Mouse (Mus musculus) midbrain, embryonic 10.5 days (tissue): ENCODE data around the gene Speg. TPM values are rescaled to one million over a fixed set of nuclear protein-coding genes. Genes with fewer than 3 reads are reported as not detected.
A peak's percentile ranks its signal among the peaks of the same experiment; 100 is the strongest.

Experiments used
- DNase-seq: peaks from one replicate; pipeline ENCODE4 v3.0.0-alpha.2; 2017; ENCODE audit warnings: low spot score
- H3K27ac ChIP-seq: fragments of 300-500 bp; sonication (generic); replicated peaks from 2 replicates; pipeline ENCODE4 v1.5.1; 2016; ENCODE audit warnings: mild to moderate bottlenecking
- H3K27me3 ChIP-seq: fragments of 300-500 bp; sonication (generic); 2 replicates; pipeline ENCODE4 v1.6.1; 2016; ENCODE audit warnings: low read depth, mild to moderate bottlenecking; ENCODE audit not compliant: poor library complexity, severe bottlenecking
- H3K36me3 ChIP-seq: fragments of 300-500 bp; sonication (generic); 2 replicates; pipeline ENCODE4 v1.6.1; 2016; ENCODE audit warnings: mild to moderate bottlenecking, moderate library complexity
- H3K4me1 ChIP-seq: fragments of 300-500 bp; sonication (generic); 2 replicates; pipeline ENCODE4 v1.6.1; 2016
- H3K4me3 ChIP-seq: fragments of 300-500 bp; sonication (generic); 2 replicates; pipeline ENCODE4 v1.5.1; 2016; ENCODE audit warnings: mild to moderate bottlenecking, moderate library complexity
- H3K9me3 ChIP-seq: fragments of 300-500 bp; sonication (generic); replicated peaks from 2 replicates; pipeline ENCODE4 v1.6.1; 2016; ENCODE audit warnings: mild to moderate bottlenecking
- WGBS: fragments of 180-500 bp; shearing (Covaris S2); methylation state at CpG from one replicate; pipeline ENCODE4 v1.1.7; 2016; 5-methylcytosine and 5-hydroxymethylcytosine counted together
- polyA plus RNA-seq: library from polyadenylated mRNA; unstranded; fragments of >200 nt; fragmentation: Nextera tagmentation; extraction: Ambion mirVana; gene quantifications from 2 replicates; pipeline ENCODE4 v1.2.1, GENCODE M21; 2016

The Speg gene
- polyA plus RNA-seq, 1 experiment from 2014 or later, result 26.9 TPM

DNA sequence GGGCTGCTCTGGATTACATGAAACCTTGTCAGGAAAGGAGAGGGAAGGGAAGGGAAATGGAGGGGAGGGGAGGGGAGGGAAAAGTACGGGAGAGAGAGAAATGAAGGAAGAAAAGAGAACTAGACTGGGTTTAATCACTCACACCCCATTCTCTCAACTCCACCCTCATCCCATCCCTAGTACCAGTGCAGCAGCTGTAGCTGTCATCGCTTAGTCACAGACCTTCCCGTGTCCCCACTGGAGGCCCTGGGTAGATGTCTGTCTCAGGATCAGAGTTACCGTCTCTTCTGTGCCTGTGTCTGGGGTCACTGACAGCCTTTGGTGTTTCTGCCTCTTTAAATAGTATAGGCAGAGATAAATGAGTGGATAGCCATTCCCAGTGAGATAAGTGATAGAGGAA is 33.1 kb downstream of the Speg start:
- WGBS, result 93% methylated on average over 4 of the region's 4 CpGs
- peaks cover 26% of the 10 kb centered on the region for H3K36me3 ChIP-seq

GRCm38 (mm10) chr1:75409950-75410349 is 34.9 kb downstream of the Speg start:
- WGBS, result 87% methylated on average over 7 of the region's 7 CpGs
- Histone ChIP-seq H3K4me1 (peaks cover 9% of the 10 kb centered on the region; the same call in 1 of the 2 replicates), H3K27me3 (peaks cover 6% of the 10 kb centered on the region; the same call in 1 of the 2 replicates), H3K36me3 (peaks cover 18% of the 10 kb centered on the region), H3K4me3 (no peak overlapping the region), H3K9me3 (no peaks in the 10 kb centered on the region), H3K27ac (no peak overlapping the region)
- DNase-seq, result no peak

More for the DNA sequence above, 33.1 kb downstream of the Speg start:
- H3K27me3 ChIP-seq, result no peaks in the 10 kb centered on the region
- H3K9me3 ChIP-seq, result no peaks in the 10 kb centered on the region
- no peak overlapping the region for H3K27ac ChIP-seq
- DNase-seq, result no peak
- peaks cover 12% of the 10 kb centered on the region for H3K4me1 ChIP-seq
- H3K4me3 ChIP-seq, result no peak overlapping the region

DNA sequence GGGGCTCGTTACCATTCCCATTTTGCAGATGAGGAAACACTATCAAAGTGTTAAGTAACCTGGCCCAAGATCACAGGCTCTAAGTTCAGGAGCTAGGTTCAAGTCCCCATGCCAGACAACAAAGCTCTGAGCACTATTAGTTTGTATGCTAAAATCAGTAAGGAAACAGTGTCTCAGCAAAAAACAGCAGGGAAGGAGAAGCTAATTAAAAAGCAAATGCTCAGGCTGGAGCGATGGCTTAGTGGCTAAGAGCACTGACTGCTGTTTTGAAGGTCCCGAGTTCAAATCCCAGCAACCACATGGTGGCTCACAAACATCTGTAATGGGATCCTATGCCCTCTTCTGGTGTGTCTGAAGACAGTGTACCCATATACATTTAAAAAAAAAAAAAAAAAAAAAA is 37.1 kb downstream of the Speg start:
- DNase-seq, result no peak
- Histone ChIP-seq H3K27ac (no peak overlapping the region), H3K27me3 (peaks cover 6% of the 10 kb centered on the region; the same call in 1 of the 2 replicates), H3K36me3 (peaks cover 15% of the 10 kb centered on the region), H3K4me3 (no peak overlapping the region), H3K4me1 (peaks cover 9% of the 10 kb centered on the region; the same call in 1 of the 2 replicates), H3K9me3 (no peaks in the 10 kb centered on the region)
- 88% methylated on average over 3 of the region's 3 CpGs for WGBS

DNA sequence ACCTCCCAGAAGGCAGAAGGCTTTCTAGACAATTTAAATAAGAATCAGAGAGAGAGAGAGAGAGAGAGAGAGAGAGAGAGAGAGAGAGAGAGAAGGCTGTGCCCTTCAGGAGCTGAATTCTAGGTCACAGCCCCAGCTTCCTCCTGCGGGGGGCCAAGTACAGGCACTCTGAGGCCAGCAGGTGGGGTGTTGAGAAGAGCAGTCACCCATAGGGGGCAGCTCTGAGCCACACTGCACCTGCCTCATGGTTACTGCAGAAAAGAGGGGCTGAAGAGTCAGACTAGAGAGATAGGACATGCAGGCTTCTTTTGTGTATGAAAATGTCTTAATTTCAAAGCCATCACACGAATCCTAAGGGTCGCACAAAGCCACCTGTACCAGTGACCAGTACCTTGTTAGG is 38.7 kb downstream of the Speg start:
- Histone ChIP-seq H3K9me3 (no peaks in the 10 kb centered on the region), H3K27ac (no peak overlapping the region), H3K27me3 (peaks cover 11% of the 10 kb centered on the region), H3K36me3 (peaks cover 9% of the 10 kb centered on the region), H3K4me1 (peaks cover 9% of the 10 kb centered on the region; the same call in 1 of the 2 replicates), H3K4me3 (no peak overlapping the region)
- 61% methylated on average over 3 of the region's 3 CpGs for WGBS
- peak; percentile 41 for DNase-seq

DNA sequence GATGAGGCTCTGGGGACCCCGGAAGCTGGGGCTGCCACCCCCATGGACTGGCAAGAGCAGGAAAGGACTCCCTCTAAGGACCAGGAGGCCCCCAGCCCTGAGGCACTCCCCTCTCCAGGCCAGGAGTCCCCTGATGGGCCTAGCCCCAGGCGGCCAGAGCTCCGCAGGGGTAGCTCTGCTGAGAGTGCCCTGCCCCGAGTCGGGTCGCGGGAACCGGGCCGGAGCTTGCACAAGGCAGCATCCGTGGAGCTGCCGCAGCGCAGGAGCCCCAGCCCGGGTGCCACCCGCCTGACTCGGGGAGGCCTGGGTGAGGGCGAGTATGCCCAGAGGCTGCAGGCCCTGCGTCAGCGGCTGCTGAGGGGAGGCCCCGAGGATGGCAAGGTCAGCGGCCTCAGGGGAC is 46.7 kb downstream of the Speg start:
- peaks cover 73% of the 10 kb centered on the region for H3K27me3 ChIP-seq
- H3K4me1 ChIP-seq, result peaks cover 56% of the 10 kb centered on the region
- 3% methylated on average over 20 of the region's 20 CpGs for WGBS
- peak overlapping the region; percentile 57 for H3K4me3 ChIP-seq
- H3K36me3 ChIP-seq, result no peaks in the 10 kb centered on the region
- peak overlapping the region; percentile 73 for H3K27ac ChIP-seq
- DNase-seq, result peak; percentile 36
- H3K9me3 ChIP-seq, result no peaks in the 10 kb centered on the region

GRCm38 (mm10) chr1:75422216-75422822 is 47.2 kb downstream of the Speg start:
- WGBS, result 3% methylated on average over 32 of the region's 32 CpGs
- Histone ChIP-seq H3K9me3 (no peaks in the 10 kb centered on the region), H3K27ac (peak overlapping the region; percentile 73), H3K27me3 (peaks cover 78% of the 10 kb centered on the region), H3K4me3 (peak overlapping the region; percentile 57), H3K4me1 (peaks cover 59% of the 10 kb centered on the region), H3K36me3 (no peaks in the 10 kb centered on the region)
- peak; percentile 46 for DNase-seq

DNA sequence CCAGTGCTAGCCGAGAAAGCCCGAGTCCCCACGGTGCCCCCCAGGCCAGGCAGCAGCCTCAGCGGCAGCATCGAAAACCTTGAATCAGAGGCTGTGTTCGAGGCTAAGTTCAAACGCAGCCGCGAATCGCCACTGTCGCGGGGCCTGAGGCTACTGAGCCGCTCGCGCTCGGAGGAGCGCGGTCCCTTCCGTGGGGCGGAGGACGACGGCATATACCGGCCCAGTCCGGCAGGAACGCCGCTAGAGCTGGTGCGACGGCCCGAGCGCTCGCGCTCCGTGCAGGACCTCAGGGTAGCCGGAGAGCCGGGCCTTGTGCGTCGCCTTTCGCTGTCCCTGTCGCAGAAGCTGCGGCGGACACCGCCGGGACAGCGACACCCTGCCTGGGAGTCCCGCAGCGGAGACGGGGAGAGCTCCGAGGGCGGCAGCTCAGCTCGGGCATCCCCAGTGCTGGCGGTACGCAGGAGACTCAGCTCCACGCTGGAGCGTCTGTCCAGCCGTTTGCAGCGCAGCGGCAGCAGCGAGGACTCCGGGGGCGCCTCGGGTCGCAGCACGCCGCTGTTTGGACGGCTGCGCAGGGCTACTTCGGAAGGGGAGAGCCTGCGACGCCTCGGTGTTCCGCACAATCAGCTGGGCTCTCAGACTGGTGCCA is 47.9 kb downstream of the Speg start:
- Histone ChIP-seq H3K4me3 (peak overlapping the region; percentile 57), H3K36me3 (no peaks in the 10 kb centered on the region), H3K4me1 (peaks cover 59% of the 10 kb centered on the region), H3K27ac (peak overlapping the region; percentile 73), H3K27me3 (peaks cover 85% of the 10 kb centered on the region), H3K9me3 (no peaks in the 10 kb centered on the region)
- peak; percentile 68 for DNase-seq
- WGBS, result under 1% methylated on average over 71 of the region's 71 CpGs

GRCm38 (mm10) chr1:75423780-75424390 is 48.8 kb downstream of the Speg start:
- no peak for DNase-seq
- peaks cover 79% of the 10 kb centered on the region for H3K27me3 ChIP-seq

GRCm38 (mm10) chr1:75425796-75426471 is 50.8 kb downstream of the Speg start:
- H3K4me3 ChIP-seq, result no peak overlapping the region
- peaks cover 75% of the 10 kb centered on the region for H3K4me1 ChIP-seq
- H3K27ac ChIP-seq, result no peak overlapping the region
- 34% methylated on average over 10 of the region's 10 CpGs for WGBS
- DNase-seq, result peak; percentile 81
- H3K36me3 ChIP-seq, result 0 out of 2 replicates have a peak, but pooled peaks cover 3% of the 10 kb centered on the region
- peaks cover 78% of the 10 kb centered on the region for H3K27me3 ChIP-seq
- H3K9me3 ChIP-seq, result no peaks in the 10 kb centered on the region

More at GRCm38 (mm10) chr1:75423780-75424390, 48.8 kb downstream of the Speg start:
- Histone ChIP-seq H3K4me1 (peaks cover 59% of the 10 kb centered on the region), H3K27ac (peak overlapping the region; percentile 49; the same call in 1 of the 2 replicates), H3K4me3 (no peak overlapping the region), H3K36me3 (0 out of 2 replicates have a peak, but pooled peaks cover 3% of the 10 kb centered on the region), H3K9me3 (no peaks in the 10 kb centered on the region)
- WGBS, result 36% methylated on average over 11 of the region's 11 CpGs

GRCm38 (mm10) chr1:75435475-75436328 is 60.6 kb downstream of the Speg start, which contains the start of gene Gmppa:
Gene Gmppa, plus strand, starts transcription at chr1:75435930.
- DNase-seq, result peak; percentile 81
- H3K36me3 ChIP-seq, result peaks cover 10% of the 10 kb centered on the region
- peak within 1 kb of the TSS; percentile 71 for H3K4me3 ChIP-seq
- no peaks in the 10 kb centered on the region for H3K9me3 ChIP-seq
- 8% methylated on average over 28 of the region's 28 CpGs for WGBS
- peak within 1 kb of the TSS; percentile 83 for H3K27ac ChIP-seq
- H3K4me1 ChIP-seq, result peaks cover 50% of the 10 kb centered on the region
- H3K27me3 ChIP-seq, result peaks cover 12% of the 10 kb centered on the region; the same call in 1 of the 2 replicates

GRCm38 (mm10) chr1:75438782-75439181 is 63.7 kb downstream of the Speg start:
- peaks cover 63% of the 10 kb centered on the region for H3K4me1 ChIP-seq
- H3K36me3 ChIP-seq, result peaks cover 15% of the 10 kb centered on the region
- DNase-seq, result no peak
- H3K9me3 ChIP-seq, result no peaks in the 10 kb centered on the region
- no peak overlapping the region for H3K27ac ChIP-seq
- no peak overlapping the region for H3K4me3 ChIP-seq
- peaks cover 7% of the 10 kb centered on the region for H3K27me3 ChIP-seq
- WGBS, result 81% methylated on average over 8 of the region's 9 CpGs

DNA sequence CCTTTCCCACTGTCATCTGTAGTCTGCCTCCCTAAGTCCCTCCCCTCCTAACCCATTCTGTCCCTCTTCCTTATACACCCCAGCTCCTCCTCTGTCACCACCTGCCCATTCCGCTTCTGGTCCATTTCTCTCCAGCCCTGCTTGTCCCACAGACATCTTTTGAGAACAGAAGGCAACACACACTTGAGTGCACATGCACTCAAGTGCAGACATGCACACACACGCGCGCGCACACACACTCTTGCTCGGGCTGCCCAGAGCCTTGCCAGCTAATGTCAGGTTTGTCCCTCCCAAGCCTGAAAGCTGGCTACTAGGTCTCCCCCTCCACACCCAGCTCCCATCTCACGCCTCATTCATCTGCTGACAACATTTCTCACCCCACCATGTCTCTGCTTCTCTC is 65.6 kb downstream of the Speg start:
- Histone ChIP-seq H3K27me3 (peaks cover 23% of the 10 kb centered on the region), H3K27ac (peak overlapping the region; percentile 58), H3K9me3 (no peaks in the 10 kb centered on the region), H3K4me1 (peaks cover 77% of the 10 kb centered on the region), H3K36me3 (peaks cover 15% of the 10 kb centered on the region), H3K4me3 (no peak overlapping the region)
- no peak for DNase-seq
- WGBS, result 95% methylated on average over 7 of the region's 7 CpGs
